Mouse (Mus musculus): ENCODE data around the gene Mitf. TPM values are rescaled to one million over a fixed set of nuclear protein-coding genes. Genes with fewer than 3 reads are reported as not detected.
A peak's percentile ranks its signal among the peaks of the same experiment; 100 is the strongest.

Mitf gene
- polyA plus RNA-seq, 1 experiment from 2014 or later = 3.1 TPM

- no peaks in the 10 kb centered on the region for H3K36me3 ChIP-seq (replicated peaks; ENCODE audit: control insufficient read depth, insufficient read depth)
- H3K9me3 ChIP-seq (ENCODE audit: control insufficient read depth, low read length) = no peaks in the 10 kb centered on the region
- H3K4me3 ChIP-seq (replicated peaks; ENCODE audit: low read length) = no peak overlapping the region
- WGBS = 80% methylated on average over 6 of the region's 6 CpGs
- H3K9ac ChIP-seq = no peak overlapping the region
- no peaks in the 10 kb centered on the region for H3K27me3 ChIP-seq (ENCODE audit: control insufficient read depth, insufficient read depth, low read length)
- no peak for DNase-seq (ENCODE audit: low spot score)
- ATAC-seq (ENCODE audit: low FRiP score) = no peak
- no peak overlapping the region for H3K27ac ChIP-seq
- no peaks in the 10 kb centered on the region for H3K4me1 ChIP-seq (replicated peaks; ENCODE audit: control insufficient read depth, insufficient read depth, low read length)
- no peak overlapping the region for H3K4me2 ChIP-seq (replicated peaks)
Observed at GRCm38 (mm10) chr6:97782291-97782690, 24.6 kb upstream of the Mitf start.

GRCm38 (mm10) chr6:97786871-97787270 is 20.0 kb upstream of the Mitf start:
- Histone ChIP-seq H3K4me1 (replicated peaks; ENCODE audit: control insufficient read depth, insufficient read depth, low read length) (no peaks in the 10 kb centered on the region), H3K36me3 (replicated peaks; ENCODE audit: control insufficient read depth, insufficient read depth) (no peaks in the 10 kb centered on the region), H3K4me3 (replicated peaks; ENCODE audit: low read length) (no peak overlapping the region), H3K27ac (no peak overlapping the region), H3K4me2 (replicated peaks) (no peak overlapping the region), H3K9me3 (ENCODE audit: control insufficient read depth, low read length) (no peaks in the 10 kb centered on the region), H3K27me3 (ENCODE audit: control insufficient read depth, insufficient read depth, low read length) (no peaks in the 10 kb centered on the region), H3K9ac (no peak overlapping the region)
- no peak for DNase-seq (ENCODE audit: low spot score)
- no peak for ATAC-seq (ENCODE audit: low FRiP score)
- WGBS = 82% methylated on average over 4 of the region's 4 CpGs

GRCm38 (mm10) chr6:97788361-97788974 is 18.4 kb upstream of the Mitf start:
- no peak overlapping the region for H3K9ac ChIP-seq
- H3K36me3 ChIP-seq (replicated peaks; ENCODE audit: control insufficient read depth, insufficient read depth) = no peaks in the 10 kb centered on the region
- 82% methylated on average over 9 of the region's 9 CpGs for whole genome bisulfite sequencing
- DNase-seq (ENCODE audit: low spot score) (no peak), ATAC-seq (ENCODE audit: low FRiP score) (no peak)
- no peak overlapping the region for H3K27ac ChIP-seq
- H3K4me2 ChIP-seq (replicated peaks) = no peak overlapping the region
- H3K4me3 ChIP-seq (replicated peaks; ENCODE audit: low read length) = no peak overlapping the region
- no peaks in the 10 kb centered on the region for H3K9me3 ChIP-seq (ENCODE audit: control insufficient read depth, low read length)
- no peaks in the 10 kb centered on the region for H3K27me3 ChIP-seq (ENCODE audit: control insufficient read depth, insufficient read depth, low read length)
- no peaks in the 10 kb centered on the region for H3K4me1 ChIP-seq (replicated peaks; ENCODE audit: control insufficient read depth, insufficient read depth, low read length)

GRCm38 (mm10) chr6:97789700-97790099 is 17.2 kb upstream of the Mitf start:
- no peaks in the 10 kb centered on the region for H3K36me3 ChIP-seq (replicated peaks; ENCODE audit: control insufficient read depth, insufficient read depth)
- H3K27me3 ChIP-seq (ENCODE audit: control insufficient read depth, insufficient read depth, low read length) = no peaks in the 10 kb centered on the region
- ATAC-seq (ENCODE audit: low FRiP score) (no peak), DNase-seq (ENCODE audit: low spot score) (no peak)
- no peak overlapping the region for H3K4me3 ChIP-seq (replicated peaks; ENCODE audit: low read length)
- no peak overlapping the region for H3K9ac ChIP-seq
- 80% methylated on average over 7 of the region's 7 CpGs for WGBS
- no peaks in the 10 kb centered on the region for H3K4me1 ChIP-seq (replicated peaks; ENCODE audit: control insufficient read depth, insufficient read depth, low read length)
- H3K9me3 ChIP-seq (ENCODE audit: control insufficient read depth, low read length) = no peaks in the 10 kb centered on the region
- H3K4me2 ChIP-seq (replicated peaks) = no peak overlapping the region
- no peak overlapping the region for H3K27ac ChIP-seq

- Histone ChIP-seq H3K27me3 (ENCODE audit: control insufficient read depth, insufficient read depth, low read length) (no peaks in the 10 kb centered on the region), H3K9ac (no peak overlapping the region), H3K4me1 (replicated peaks; ENCODE audit: control insufficient read depth, insufficient read depth, low read length) (no peaks in the 10 kb centered on the region), H3K9me3 (ENCODE audit: control insufficient read depth, low read length) (no peaks in the 10 kb centered on the region), H3K4me3 (replicated peaks; ENCODE audit: low read length) (no peak overlapping the region), H3K4me2 (replicated peaks) (no peak overlapping the region), H3K27ac (no peak overlapping the region), H3K36me3 (replicated peaks; ENCODE audit: control insufficient read depth, insufficient read depth) (no peaks in the 10 kb centered on the region)
- DNase-seq (ENCODE audit: low spot score) (no peak), ATAC-seq (ENCODE audit: low FRiP score) (no peak)
- WGBS = 71% methylated on average over 1 of the region's 1 CpGs
Observed at GRCm38 (mm10) chr6:97792104-97792503, 14.7 kb upstream of the Mitf start.

GRCm38 (mm10) chr6:97795175-97795574 is 11.7 kb upstream of the Mitf start:
- Histone ChIP-seq H3K27ac (no peak overlapping the region), H3K36me3 (replicated peaks; ENCODE audit: control insufficient read depth, insufficient read depth) (no peaks in the 10 kb centered on the region), H3K4me2 (replicated peaks) (no peak overlapping the region), H3K27me3 (ENCODE audit: control insufficient read depth, insufficient read depth, low read length) (no peaks in the 10 kb centered on the region), H3K4me1 (replicated peaks; ENCODE audit: control insufficient read depth, insufficient read depth, low read length) (no peaks in the 10 kb centered on the region), H3K9ac (no peak overlapping the region), H3K4me3 (replicated peaks; ENCODE audit: low read length) (no peak overlapping the region), H3K9me3 (ENCODE audit: control insufficient read depth, low read length) (no peaks in the 10 kb centered on the region)
- DNase-seq (ENCODE audit: low spot score) (no peak), ATAC-seq (ENCODE audit: low FRiP score) (no peak)
- 30% methylated on average over 2 of the region's 2 CpGs for WGBS

GRCm38 (mm10) chr6:97800615-97801014 is 6.2 kb upstream of the Mitf start:
- H3K27me3 ChIP-seq (ENCODE audit: control insufficient read depth, insufficient read depth, low read length) = 0 out of 2 replicates have a peak, but pooled peaks cover 3% of the 10 kb centered on the region

GRCm38 (mm10) chr6:97806051-97806450 is 801 bp upstream of the Mitf start:
- Histone ChIP-seq H3K4me1 (replicated peaks; ENCODE audit: control insufficient read depth, insufficient read depth, low read length) (no peaks in the 10 kb centered on the region; the same call in 1 of the 2 replicates), H3K27ac (no peak overlapping the region), H3K27me3 (ENCODE audit: control insufficient read depth, insufficient read depth, low read length) (0 out of 2 replicates have a peak, but pooled peaks cover 4% of the 10 kb centered on the region), H3K4me2 (replicated peaks) (peak overlapping the region; percentile 99), H3K9ac (peak overlapping the region; percentile 59; the same call in 1 of the 2 replicates), H3K9me3 (ENCODE audit: control insufficient read depth, low read length) (no peaks in the 10 kb centered on the region), H3K4me3 (replicated peaks; ENCODE audit: low read length) (peak overlapping the region; percentile 57), H3K36me3 (replicated peaks; ENCODE audit: control insufficient read depth, insufficient read depth) (no peaks in the 10 kb centered on the region)
- DNase-seq (ENCODE audit: low spot score) (no peak), ATAC-seq (ENCODE audit: low FRiP score) (no peak)
- WGBS = 62% methylated on average over 5 of the region's 5 CpGs

More at GRCm38 (mm10) chr6:97800615-97801014, 6.2 kb upstream of the Mitf start:
- Histone ChIP-seq H3K4me1 (replicated peaks; ENCODE audit: control insufficient read depth, insufficient read depth, low read length) (no peaks in the 10 kb centered on the region), H3K4me3 (replicated peaks; ENCODE audit: low read length) (no peak overlapping the region), H3K9me3 (ENCODE audit: control insufficient read depth, low read length) (no peaks in the 10 kb centered on the region), H3K27ac (no peak overlapping the region), H3K36me3 (replicated peaks; ENCODE audit: control insufficient read depth, insufficient read depth) (no peaks in the 10 kb centered on the region), H3K4me2 (replicated peaks) (no peak overlapping the region), H3K9ac (no peak overlapping the region)
- WGBS = 72% methylated on average over 2 of the region's 2 CpGs
- DNase-seq (ENCODE audit: low spot score) (no peak), ATAC-seq (ENCODE audit: low FRiP score) (no peak)

GRCm38 (mm10) chr6:97814191-97814590 is 7.3 kb downstream of the Mitf start:
- no peak overlapping the region for H3K4me2 ChIP-seq (replicated peaks)
- DNase-seq (ENCODE audit: low spot score) (no peak), ATAC-seq (ENCODE audit: low FRiP score) (no peak)
- H3K9me3 ChIP-seq (ENCODE audit: control insufficient read depth, low read length) = no peaks in the 10 kb centered on the region
- WGBS = 78% methylated on average over 4 of the region's 4 CpGs
- H3K4me3 ChIP-seq (replicated peaks; ENCODE audit: low read length) = no peak overlapping the region
- no peak overlapping the region for H3K9ac ChIP-seq
- H3K4me1 ChIP-seq (replicated peaks; ENCODE audit: control insufficient read depth, insufficient read depth, low read length) = no peaks in the 10 kb centered on the region
- no peaks in the 10 kb centered on the region for H3K27me3 ChIP-seq (ENCODE audit: control insufficient read depth, insufficient read depth, low read length)
- H3K36me3 ChIP-seq (replicated peaks; ENCODE audit: control insufficient read depth, insufficient read depth) = no peaks in the 10 kb centered on the region
- no peak overlapping the region for H3K27ac ChIP-seq

- no peak for ATAC-seq (ENCODE audit: low FRiP score)
- H3K36me3 ChIP-seq (replicated peaks; ENCODE audit: control insufficient read depth, insufficient read depth) = no peaks in the 10 kb centered on the region
- H3K27ac ChIP-seq = no peak overlapping the region
- no peaks in the 10 kb centered on the region for H3K4me1 ChIP-seq (replicated peaks; ENCODE audit: control insufficient read depth, insufficient read depth, low read length)
- no peak overlapping the region for H3K9ac ChIP-seq
- WGBS = 68% methylated on average over 1 of the region's 1 CpGs
- DNase-seq (ENCODE audit: low spot score) = no peak
- H3K27me3 ChIP-seq (ENCODE audit: control insufficient read depth, insufficient read depth, low read length) = no peaks in the 10 kb centered on the region
- H3K4me2 ChIP-seq (replicated peaks) = no peak overlapping the region
- H3K4me3 ChIP-seq (replicated peaks; ENCODE audit: low read length) = no peak overlapping the region
- no peaks in the 10 kb centered on the region for H3K9me3 ChIP-seq (ENCODE audit: control insufficient read depth, low read length)
Observed at GRCm38 (mm10) chr6:97815723-97816122, 8.9 kb downstream of the Mitf start.
